Mouse (Mus musculus): ENCODE results near the gene Ezr. TPM values are rescaled to one million over a fixed set of nuclear protein-coding genes. Genes with fewer than 3 reads are reported as not detected.

The Ezr gene
- total RNA-seq, 2 experiments from 2014 or later: 48.8 to 56.9 TPM

- no peak for DNase-seq
- intact Hi-C loops (cut with DNase I): no loop called here
These were observed 11.7 kb upstream of the Ezr start for GRCm38 (mm10) chr17:6794160-6794751.

GRCm38 (mm10) chr17:6789581-6790118 lies 7.1 kb upstream of the Ezr start:
- intact Hi-C loops (cut with DNase I): no loop called here
- no peak for DNase-seq

- intact Hi-C loops (cut with DNase I): no loop called here
- peak in 1 of 2 experiments; percentile 43 for DNase-seq
These were observed 6.5 kb upstream of the Ezr start for GRCm38 (mm10) chr17:6789103-6789502.

GRCm38 (mm10) chr17:6787241-6787640 lies 4.7 kb upstream of the Ezr start:
- intact Hi-C loops (cut with DNase I): no loop called here
- DNase-seq: no peak

GRCm38 (mm10) chr17:6783756-6784357 lies 1.3 kb upstream of the Ezr start:
- no peak for DNase-seq
- intact Hi-C loops (cut with DNase I): no loop called here

- peak; percentile 64 to 69 for DNase-seq
- intact Hi-C loops (cut with DNase I): no loop called here
These were observed 550 bp upstream of the Ezr start for GRCm38 (mm10) chr17:6783006-6783661.

GRCm38 (mm10) chr17:6782033-6782526 lies 504 bp downstream of the Ezr start:
- peak; percentile 33 to 41 for DNase-seq
- intact Hi-C loops (cut with DNase I): no loop called here

GRCm38 (mm10) chr17:6781273-6781672 lies 1.3 kb downstream of the Ezr start:
- intact Hi-C loops (cut with DNase I): no loop called here

GRCm38 (mm10) chr17:6780521-6781115 lies 2.0 kb downstream of the Ezr start:
- intact Hi-C loops (cut with DNase I): no loop called here
- DNase-seq: no peak

More at GRCm38 (mm10) chr17:6781273-6781672, 1.3 kb downstream of the Ezr start:
- no peak for DNase-seq

- DNase-seq: no peak
- intact Hi-C loops (cut with DNase I): loop anchor here (2.0 kb wide), 2 partner anchors 37 to 49 kb away; no protein-coding TSS in a partner anchor
These were observed 3.0 kb downstream of the Ezr start for GRCm38 (mm10) chr17:6779632-6780031.

GRCm38 (mm10) chr17:6778771-6779509 lies 3.6 kb downstream of the Ezr start:
- DNase-seq: peak; percentile 43 to 50

GRCm38 (mm10) chr17:6778332-6778683 lies 4.3 kb downstream of the Ezr start:
- DNase-seq: peak; percentile 49 to 53
- intact Hi-C loops (cut with DNase I): loop anchor here (2.0 kb wide), 2 partner anchors 36 to 50 kb away; no protein-coding TSS in a partner anchor

More at GRCm38 (mm10) chr17:6778771-6779509, 3.6 kb downstream of the Ezr start:
- intact Hi-C loops (cut with DNase I): loop anchor here (2.0 kb wide), 2 partner anchors 36 to 50 kb away; no protein-coding TSS in a partner anchor

GRCm38 (mm10) chr17:6777629-6778331 lies 4.8 kb downstream of the Ezr start:
- intact Hi-C loops (cut with DNase I): loop anchor here (2.0 kb wide), 2 partner anchors 35 to 51 kb away; no protein-coding TSS in a partner anchor
- DNase-seq: no peak

- no peak for DNase-seq
- intact Hi-C loops (cut with DNase I): no loop called here
These were observed 5.5 kb downstream of the Ezr start for GRCm38 (mm10) chr17:6777061-6777460.

- no peak for DNase-seq
- intact Hi-C loops (cut with DNase I): no loop called here
These were observed 6.0 kb downstream of the Ezr start for GRCm38 (mm10) chr17:6776576-6776975.

GRCm38 (mm10) chr17:6776123-6776522 lies 6.5 kb downstream of the Ezr start:
- intact Hi-C loops (cut with DNase I): no loop called here
- no peak for DNase-seq

GRCm38 (mm10) chr17:6775671-6776070 lies 6.9 kb downstream of the Ezr start:
- intact Hi-C loops (cut with DNase I): no loop called here
- DNase-seq: no peak

GRCm38 (mm10) chr17:6775221-6775620 lies 7.4 kb downstream of the Ezr start:
- no peak for DNase-seq
- intact Hi-C loops (cut with DNase I): no loop called here

GRCm38 (mm10) chr17:6773249-6773966 lies 9.2 kb downstream of the Ezr start:
- no peak for DNase-seq
- intact Hi-C loops (cut with DNase I): no loop called here

Measured in heart, postnatal 14 days (tissue).